Mouse (Mus musculus): ENCODE results near the gene Foxn3. TPM values are rescaled to one million over a fixed set of nuclear protein-coding genes. Genes with fewer than 3 reads are reported as not detected.

Foxn3 gene
- polyA plus RNA-seq, 1 experiment from 2014 or later, result 41.9 TPM

- Histone ChIP-seq H3K9me3 (ENCODE audit: control insufficient read depth) (no peaks in the 10 kb centered on the region), H3K27ac (ENCODE audit: low read depth, low read length) (peak overlapping the region; percentile 81), H3K4me1 (replicated peaks; ENCODE audit: control insufficient read depth, insufficient read depth, low read length) (peaks cover 4% of the 10 kb centered on the region; the same call in 1 of the 2 replicates), H3K27me3 (replicated peaks; ENCODE audit: control insufficient read depth, insufficient read depth, low read length) (no peaks in the 10 kb centered on the region), H3K9ac (ENCODE audit: low read depth, low read length) (no peak overlapping the region), H3K4me3 (ENCODE audit: low read depth, low read length) (no peak overlapping the region), H3K4me2 (replicated peaks; ENCODE audit: low read depth) (peak overlapping the region; percentile 51), H3K36me3 (ENCODE audit: control insufficient read depth, insufficient read depth) (0 out of 2 replicates have a peak, but pooled peaks cover 6% of the 10 kb centered on the region)
- 39% methylated on average over 9 of the region's 9 CpGs for WGBS
- peak; percentile 93 for ATAC-seq
- TF ChIP-seq CTCF (IDR thresholded peaks at IDR 0.05; ENCODE audit: low read depth), result peak; percentile 54
Measured at GRCm38 (mm10) chr12:99365999-99366398, 197.4 kb downstream of the Foxn3 start.

DNA sequence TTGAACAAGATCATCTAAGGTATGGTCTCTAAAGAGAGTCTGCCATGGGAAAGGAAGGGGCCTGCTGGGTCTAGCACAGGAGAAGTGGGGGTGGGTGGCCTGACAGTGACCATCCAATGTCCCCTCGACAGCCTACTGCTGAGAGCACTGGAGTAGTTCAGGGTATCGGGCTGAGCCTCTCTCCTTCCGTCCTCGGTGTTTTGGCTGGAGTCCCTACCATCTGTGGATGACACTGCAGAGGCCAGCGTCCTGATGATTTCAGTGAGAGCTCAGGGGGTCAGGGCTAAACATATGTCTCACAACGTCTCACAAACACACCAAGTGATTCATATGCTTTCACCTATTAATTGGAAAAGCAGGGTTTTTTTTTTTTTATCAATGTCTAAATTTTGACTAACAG lies 199.2 kb downstream of the Foxn3 start:
- Histone ChIP-seq H3K27ac (ENCODE audit: low read depth, low read length) (no peak overlapping the region), H3K27me3 (replicated peaks; ENCODE audit: control insufficient read depth, insufficient read depth, low read length) (no peaks in the 10 kb centered on the region), H3K9me3 (ENCODE audit: control insufficient read depth) (no peaks in the 10 kb centered on the region), H3K36me3 (ENCODE audit: control insufficient read depth, insufficient read depth) (no peaks in the 10 kb centered on the region), H3K4me1 (replicated peaks; ENCODE audit: control insufficient read depth, insufficient read depth, low read length) (peaks cover 8% of the 10 kb centered on the region; the same call in 1 of the 2 replicates), H3K4me3 (ENCODE audit: low read depth, low read length) (no peak overlapping the region), H3K9ac (ENCODE audit: low read depth, low read length) (no peak overlapping the region), H3K4me2 (replicated peaks; ENCODE audit: low read depth) (no peak overlapping the region)
- no peak for TF ChIP-seq CTCF (IDR thresholded peaks at IDR 0.05; ENCODE audit: low read depth)
- ATAC-seq, result no peak
- WGBS, result 72% methylated on average over 6 of the region's 6 CpGs

DNA sequence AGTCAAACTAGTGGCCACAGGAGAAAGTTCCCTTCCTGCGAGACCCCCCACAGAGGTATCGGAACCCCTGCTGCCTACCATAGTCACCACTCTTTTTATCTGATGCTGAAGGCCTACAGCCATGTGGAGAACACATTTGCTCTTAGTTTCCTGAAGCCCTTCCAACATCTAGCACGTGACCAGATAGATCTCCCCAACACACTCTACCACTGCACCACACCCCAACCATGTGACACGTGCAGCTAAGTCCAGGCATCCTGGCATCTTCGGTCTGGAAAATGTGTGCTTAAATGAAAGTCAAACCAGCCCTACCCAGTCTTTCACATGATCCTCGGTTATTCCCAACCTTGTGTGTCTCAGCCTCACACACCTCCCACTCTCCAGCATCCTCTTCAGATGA lies 200.4 kb downstream of the Foxn3 start:
- H3K27me3 ChIP-seq (replicated peaks; ENCODE audit: control insufficient read depth, insufficient read depth, low read length), result no peaks in the 10 kb centered on the region
- H3K36me3 ChIP-seq (ENCODE audit: control insufficient read depth, insufficient read depth), result no peaks in the 10 kb centered on the region
- no peak for ATAC-seq
- no peak for TF ChIP-seq CTCF (IDR thresholded peaks at IDR 0.05; ENCODE audit: low read depth)
- no peak overlapping the region for H3K4me2 ChIP-seq (replicated peaks; ENCODE audit: low read depth)
- 65% methylated on average over 6 of the region's 6 CpGs for WGBS
- peaks cover 8% of the 10 kb centered on the region; the same call in 1 of the 2 replicates for H3K4me1 ChIP-seq (replicated peaks; ENCODE audit: control insufficient read depth, insufficient read depth, low read length)
- H3K9me3 ChIP-seq (ENCODE audit: control insufficient read depth), result no peaks in the 10 kb centered on the region
- no peak overlapping the region for H3K27ac ChIP-seq (ENCODE audit: low read depth, low read length)
- no peak overlapping the region for H3K9ac ChIP-seq (ENCODE audit: low read depth, low read length)
- H3K4me3 ChIP-seq (ENCODE audit: low read depth, low read length), result no peak overlapping the region

DNA sequence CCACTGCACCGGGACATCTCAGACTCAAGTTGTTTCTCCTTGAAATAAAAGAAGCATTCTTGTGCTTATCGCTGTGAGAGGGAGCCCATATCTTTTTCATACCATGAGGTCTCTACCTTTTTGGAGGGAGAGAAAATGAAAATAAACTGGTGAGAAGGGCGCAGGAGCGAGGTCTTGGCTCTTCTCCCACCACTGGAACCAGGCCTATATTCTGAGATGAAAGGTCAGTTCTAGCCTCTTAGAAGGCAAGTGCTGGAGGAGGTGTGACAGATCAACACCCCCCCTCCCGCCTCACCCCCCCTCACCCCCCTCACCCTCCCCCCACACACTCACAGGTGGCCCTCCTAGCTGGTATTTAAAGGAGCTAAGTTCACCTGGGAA lies 201.6 kb downstream of the Foxn3 start:
- Histone ChIP-seq H3K9ac (ENCODE audit: low read depth, low read length) (no peak overlapping the region), H3K9me3 (ENCODE audit: control insufficient read depth) (no peaks in the 10 kb centered on the region), H3K27me3 (replicated peaks; ENCODE audit: control insufficient read depth, insufficient read depth, low read length) (no peaks in the 10 kb centered on the region), H3K36me3 (ENCODE audit: control insufficient read depth, insufficient read depth) (no peaks in the 10 kb centered on the region), H3K27ac (ENCODE audit: low read depth, low read length) (peak overlapping the region; percentile 50; the same call in 1 of the 2 replicates), H3K4me3 (ENCODE audit: low read depth, low read length) (no peak overlapping the region), H3K4me1 (replicated peaks; ENCODE audit: control insufficient read depth, insufficient read depth, low read length) (peaks cover 8% of the 10 kb centered on the region; the same call in 1 of the 2 replicates), H3K4me2 (replicated peaks; ENCODE audit: low read depth) (no peak overlapping the region)
- no peak for ATAC-seq
- TF ChIP-seq CTCF (IDR thresholded peaks at IDR 0.05; ENCODE audit: low read depth), result no peak
- WGBS, result 53% methylated on average over 5 of the region's 5 CpGs

- TF ChIP-seq CTCF (IDR thresholded peaks at IDR 0.05; ENCODE audit: low read depth), result no peak
- peak overlapping the region; percentile 50 for H3K27ac ChIP-seq (ENCODE audit: low read depth, low read length)
- H3K9me3 ChIP-seq (ENCODE audit: control insufficient read depth), result no peaks in the 10 kb centered on the region
- ATAC-seq, result peak; percentile 46; the same call in 1 of the 2 replicates
- H3K4me2 ChIP-seq (replicated peaks; ENCODE audit: low read depth), result no peak overlapping the region
- WGBS, result 49% methylated on average over 8 of the region's 8 CpGs
- peaks cover 8% of the 10 kb centered on the region; the same call in 1 of the 2 replicates for H3K4me1 ChIP-seq (replicated peaks; ENCODE audit: control insufficient read depth, insufficient read depth, low read length)
- no peak overlapping the region for H3K9ac ChIP-seq (ENCODE audit: low read depth, low read length)
- no peaks in the 10 kb centered on the region for H3K36me3 ChIP-seq (ENCODE audit: control insufficient read depth, insufficient read depth)
- H3K27me3 ChIP-seq (replicated peaks; ENCODE audit: control insufficient read depth, insufficient read depth, low read length), result no peaks in the 10 kb centered on the region
- H3K4me3 ChIP-seq (ENCODE audit: low read depth, low read length), result no peak overlapping the region
Measured at GRCm38 (mm10) chr12:99360958-99361751, 202.2 kb downstream of the Foxn3 start.

GRCm38 (mm10) chr12:99358698-99359097 lies 204.7 kb downstream of the Foxn3 start:
- ATAC-seq, result no peak

More at GRCm38 (mm10) chr12:99358698-99359097, 204.7 kb downstream of the Foxn3 start:
- no peak for TF ChIP-seq CTCF (IDR thresholded peaks at IDR 0.05; ENCODE audit: low read depth)
- no peak overlapping the region for H3K27ac ChIP-seq (ENCODE audit: low read depth, low read length)
- no peaks in the 10 kb centered on the region for H3K9me3 ChIP-seq (ENCODE audit: control insufficient read depth)
- H3K4me3 ChIP-seq (ENCODE audit: low read depth, low read length), result no peak overlapping the region
- H3K36me3 ChIP-seq (ENCODE audit: control insufficient read depth, insufficient read depth), result no peaks in the 10 kb centered on the region
- 63% methylated on average over 5 of the region's 5 CpGs for WGBS
- H3K4me1 ChIP-seq (replicated peaks; ENCODE audit: control insufficient read depth, insufficient read depth, low read length), result peaks cover 5% of the 10 kb centered on the region
- H3K4me2 ChIP-seq (replicated peaks; ENCODE audit: low read depth), result no peak overlapping the region
- H3K9ac ChIP-seq (ENCODE audit: low read depth, low read length), result no peak overlapping the region
- H3K27me3 ChIP-seq (replicated peaks; ENCODE audit: control insufficient read depth, insufficient read depth, low read length), result no peaks in the 10 kb centered on the region

All from intestine, postnatal 0 days (tissue).